Mouse (Mus musculus) left cerebral cortex, postnatal 36 days (tissue): ENCODE data around the gene Rpl13. TPM values are rescaled to one million over a fixed set of nuclear protein-coding genes. Genes with fewer than 3 reads are reported as not detected.

Experiments
- DNase-seq, 2 experiments: peaks; one replicate each; pipeline ENCODE4 v3.0.0; 2021 to 2022; ENCODE audit warnings: low spot score in 2 of 2, mixed read lengths in 1 of 2
- intact Hi-C: fragments of 180-260 bp; cut with DNase I; formaldehyde crosslinking; loops from one replicate; pipeline ENCODE4 v1.15.1; 2025
- total RNA-seq, 2 experiments: library from RNA; stranded (reverse); gene quantifications; 2 replicates each; pipeline ENCODE4 v1.2.3; 2021

Gene Rpl13
- total RNA-seq, 2 experiments from 2014 or later: 350 to 427 TPM

DNA sequence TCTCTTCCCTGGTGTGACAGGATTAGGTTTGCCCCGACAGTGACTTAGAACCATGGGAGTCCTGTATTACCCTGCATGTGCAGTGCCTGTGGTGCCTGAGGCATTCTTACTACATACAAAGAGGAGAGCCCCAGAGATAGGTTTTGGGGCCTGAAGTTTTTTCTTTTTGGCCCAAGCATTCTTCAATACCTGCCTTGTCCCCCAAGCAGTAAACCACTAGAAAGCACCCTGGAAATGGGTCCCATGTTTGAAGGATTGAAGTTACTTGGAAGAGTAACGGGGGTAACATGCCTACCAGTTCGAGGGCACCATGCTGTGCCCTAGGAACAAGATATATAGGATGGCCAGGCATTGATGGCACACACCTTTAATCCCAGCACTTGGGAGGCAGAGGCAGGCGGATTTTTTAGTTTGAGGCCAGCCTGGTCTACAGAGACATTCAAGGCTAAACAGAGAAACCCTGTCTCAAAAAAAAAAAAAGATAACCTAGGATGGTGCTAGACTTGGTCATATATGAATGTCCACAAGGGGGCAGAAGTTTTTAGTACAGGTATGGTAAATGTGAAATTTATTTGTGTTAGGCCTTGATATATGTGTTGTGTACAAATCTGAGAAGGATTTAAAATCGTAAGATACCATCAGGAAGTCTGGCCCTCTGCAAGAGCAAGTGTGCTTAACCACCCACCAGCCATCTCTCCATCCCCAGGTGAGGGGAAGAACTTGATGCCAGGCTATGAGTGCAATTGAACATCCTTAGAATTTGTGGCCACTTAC lies 3.6 kb downstream of the Rpl13 start:
- DNase-seq: no peak
- intact Hi-C loops: loop anchor here (2.0 kb wide), 1 partner anchor 97 kb away; no protein-coding TSS in a partner anchor

DNA sequence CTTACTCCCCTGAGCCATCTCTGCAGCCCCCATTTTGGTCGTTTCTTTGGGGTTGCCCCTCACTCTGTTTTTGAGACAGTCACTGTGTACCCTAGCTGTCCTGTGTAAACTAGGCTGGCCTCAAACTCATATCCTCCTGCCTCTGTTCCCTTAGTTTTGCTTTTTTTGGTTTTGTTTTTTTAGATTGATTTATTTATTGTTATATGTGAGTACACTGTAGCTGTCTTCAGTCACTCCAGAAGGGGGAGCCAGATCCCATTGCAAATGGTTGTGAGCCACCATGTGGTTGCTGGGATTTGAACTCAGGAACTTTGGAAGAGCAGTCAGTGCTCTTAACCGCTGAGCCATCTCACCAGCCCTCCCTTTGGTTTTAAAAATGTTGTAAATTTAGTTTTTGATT lies 4.4 kb downstream of the Rpl13 start:
- intact Hi-C loops: loop anchor here (2.0 kb wide), 1 partner anchor 96 kb away; no protein-coding TSS in a partner anchor

DNA sequence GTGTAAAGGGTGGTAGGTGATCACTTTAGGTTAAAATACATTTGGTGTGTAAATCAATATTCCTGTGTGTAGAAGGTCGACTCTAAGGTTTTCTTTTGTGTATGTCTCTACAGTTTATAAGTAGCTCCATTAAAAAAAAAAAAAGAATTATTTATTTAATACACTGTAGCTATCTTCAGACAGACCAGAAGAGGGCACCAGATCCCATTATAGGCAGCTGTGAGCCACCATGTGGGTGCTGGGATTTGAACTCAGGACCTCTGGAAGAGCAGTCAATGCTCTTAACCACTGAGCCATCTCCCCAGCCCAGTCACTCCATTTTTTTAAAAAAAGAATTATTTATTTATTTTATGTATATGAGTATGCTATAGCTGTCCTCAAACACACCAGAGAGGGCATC lies 5.9 kb downstream of the Rpl13 start:
- no peak for DNase-seq
- intact Hi-C loops: no loop called here

More for the DNA sequence above, 4.4 kb downstream of the Rpl13 start:
- DNase-seq: no peak

DNA sequence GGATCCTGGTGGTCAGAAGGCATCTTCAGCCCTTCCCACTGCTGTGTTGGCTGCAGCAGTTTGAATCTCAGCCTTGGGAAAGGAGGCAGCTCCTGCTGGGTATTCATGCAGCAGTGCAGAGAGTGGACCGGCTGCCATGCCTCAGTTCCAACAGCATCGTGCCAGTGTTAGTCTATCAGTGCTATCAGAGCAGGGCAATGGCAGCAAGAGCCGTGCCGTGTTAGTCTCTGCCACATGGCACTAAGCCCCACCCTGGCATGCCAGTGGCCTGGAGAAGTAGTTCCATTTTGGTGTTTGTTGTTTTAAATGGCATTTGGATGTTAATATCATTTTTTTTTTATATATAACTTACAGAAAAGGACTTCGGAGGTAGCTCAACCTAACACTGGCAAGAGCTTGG lies 6.8 kb downstream of the Rpl13 start:
- intact Hi-C loops: no loop called here
- DNase-seq: no peak

DNA sequence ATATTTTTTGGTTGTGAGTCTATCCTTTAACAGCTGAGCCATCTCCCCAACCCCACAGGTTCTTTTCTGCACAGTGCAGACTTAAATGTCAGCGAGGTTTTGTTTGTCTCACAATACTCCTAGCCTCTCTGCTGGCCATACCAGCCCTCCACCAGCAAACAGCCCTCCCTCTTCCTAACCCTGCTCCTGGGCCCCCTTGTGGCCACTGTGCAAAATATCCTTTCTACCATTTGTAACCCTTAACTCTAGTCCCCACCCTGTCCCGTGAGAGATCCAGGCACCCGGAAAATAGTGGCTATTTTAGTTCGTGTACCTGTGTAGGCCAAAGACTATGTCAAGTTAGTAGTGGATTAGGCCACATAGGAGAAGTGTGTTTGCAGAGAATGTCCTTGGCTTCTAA lies 8.5 kb downstream of the Rpl13 start:
- intact Hi-C loops: loop anchor here (5.0 kb wide), 1 partner anchor 82 kb away; no protein-coding TSS in a partner anchor
- DNase-seq: no peak

DNA sequence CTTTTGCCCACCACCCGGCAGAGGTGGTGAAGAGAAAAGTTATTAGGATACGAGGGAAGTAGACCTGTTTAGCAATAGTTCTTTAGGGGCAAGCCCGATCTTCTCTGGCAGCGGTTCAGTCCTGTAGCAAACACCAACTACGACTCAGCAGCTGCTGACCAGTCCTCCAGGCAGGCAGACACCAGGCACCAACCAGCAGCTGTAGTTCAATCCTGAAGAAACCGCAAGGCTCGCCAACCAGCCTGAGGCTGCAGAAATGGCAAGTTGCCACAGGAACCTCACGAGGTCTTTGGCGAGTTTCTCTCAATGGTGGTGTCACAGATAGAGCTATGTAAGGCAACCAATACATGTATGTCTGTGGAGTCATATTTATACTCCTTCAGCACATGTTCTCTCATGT lies 10.7 kb downstream of the Rpl13 start:
- intact Hi-C loops: loop anchor here (5.0 kb wide), 1 partner anchor 79 kb away; no protein-coding TSS in a partner anchor
- DNase-seq: no peak

DNA sequence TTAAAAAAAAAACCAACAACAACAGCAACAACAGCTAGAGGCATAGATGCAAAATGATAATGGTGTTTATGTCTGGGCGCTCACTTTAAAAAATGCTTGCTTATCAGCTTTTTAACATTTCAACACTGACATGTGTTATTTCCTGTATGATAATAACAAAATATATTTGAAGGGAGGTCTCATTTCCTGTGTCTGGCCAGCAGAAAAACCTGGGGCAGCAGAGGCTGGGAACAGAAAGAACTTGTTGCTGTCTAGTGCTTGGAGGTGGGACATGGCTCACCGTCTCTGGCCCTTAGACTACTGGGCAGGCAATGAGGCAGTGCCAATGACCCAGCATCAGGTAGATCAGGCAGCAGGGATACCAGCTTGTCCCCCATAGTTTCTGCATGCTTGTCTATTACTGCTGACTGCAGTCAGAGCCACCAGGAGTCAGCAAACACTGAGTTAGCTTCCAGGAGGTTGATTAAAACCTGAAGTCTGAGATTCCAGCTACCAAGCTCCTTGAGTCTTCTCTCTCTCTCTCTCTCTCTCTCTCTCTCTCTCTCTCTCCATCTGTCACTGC lies 11.8 kb downstream of the Rpl13 start:
- intact Hi-C loops: loop anchor here (5.0 kb wide), 1 partner anchor 78 kb away; no protein-coding TSS in a partner anchor

DNA sequence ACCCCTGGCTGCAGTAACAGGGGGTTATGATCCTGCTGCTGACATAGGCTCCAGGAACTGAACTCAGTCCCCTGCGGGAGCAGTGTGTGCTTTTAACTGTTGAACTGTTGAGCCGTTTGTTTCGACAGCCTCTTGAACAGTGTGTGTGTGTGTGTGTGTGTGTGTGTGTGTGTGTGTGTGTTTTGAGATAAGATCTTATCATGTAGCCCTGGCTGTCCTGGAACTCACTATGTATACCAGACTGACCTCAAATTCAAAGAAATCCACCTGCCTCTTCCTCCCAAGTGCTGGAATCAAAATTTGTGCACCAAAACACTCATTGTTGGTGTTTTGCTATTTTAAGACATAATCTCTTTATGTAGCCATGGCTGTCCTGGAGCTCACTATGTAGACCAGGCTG lies 12.5 kb downstream of the Rpl13 start:
- no peak for DNase-seq
- intact Hi-C loops: loop anchor here (5.0 kb wide), 1 partner anchor 78 kb away; no protein-coding TSS in a partner anchor

More for the DNA sequence above, 11.8 kb downstream of the Rpl13 start:
- DNase-seq: no peak

DNA sequence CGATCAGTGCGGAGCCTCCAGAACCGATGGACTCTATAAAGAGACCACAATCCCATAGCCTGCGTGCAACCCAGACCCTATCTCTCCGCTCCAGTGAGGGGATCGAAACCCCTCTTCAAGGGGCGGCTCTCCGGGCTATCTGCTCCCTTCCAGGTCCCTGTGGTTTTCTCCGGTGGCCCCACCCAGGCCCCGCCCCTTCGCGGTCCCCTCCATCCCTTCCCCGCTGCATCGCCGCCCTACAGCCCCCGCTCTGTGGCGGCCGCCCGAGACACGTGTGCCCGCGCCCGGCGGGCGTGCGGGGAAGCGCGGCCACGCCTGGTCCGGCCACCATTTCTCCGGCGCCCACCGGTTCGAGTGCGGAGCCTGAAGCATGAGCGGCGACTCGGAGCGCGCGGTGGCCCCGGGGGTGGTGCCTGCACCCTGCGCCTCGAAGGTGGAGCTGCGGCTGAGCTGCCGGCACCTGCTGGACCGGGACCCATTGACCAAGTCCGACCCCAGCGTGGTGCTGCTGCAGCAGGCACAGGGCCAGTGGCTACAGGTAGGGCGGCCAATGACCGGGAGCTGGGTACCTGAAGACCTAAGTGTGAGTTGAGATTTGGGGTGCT lies 15.1 kb downstream of the Rpl13 start, which contains the start of gene Cpne7:
Cpne7 (plus strand) TSS at position 248 of the 605 bp plus-strand sequence.
- intact Hi-C loops: no loop called here

DNA sequence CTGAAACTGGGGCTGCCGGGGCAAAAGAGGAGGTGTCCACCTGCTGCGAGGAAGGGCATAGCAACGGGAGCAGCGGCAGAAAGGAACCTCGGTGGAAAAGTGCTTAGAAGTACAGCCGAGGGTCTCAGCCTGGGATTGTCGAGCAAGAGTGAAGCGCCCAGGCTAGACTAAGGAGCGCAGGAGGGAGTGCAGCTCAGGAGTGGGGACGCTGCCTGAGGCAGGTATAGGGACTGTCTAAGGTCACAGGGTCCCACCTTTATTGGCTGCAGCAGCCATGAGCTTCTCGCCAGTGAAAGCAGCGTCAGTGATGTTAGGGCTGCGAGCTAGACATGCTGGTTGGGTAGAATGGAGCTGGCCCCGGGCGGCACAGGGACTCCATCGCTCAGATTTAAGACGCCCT lies 15.6 kb downstream of the Rpl13 start:
- DNase-seq: no peak
- intact Hi-C loops: no loop called here

More for the DNA sequence above, 15.1 kb downstream of the Rpl13 start, which contains the start of gene Cpne7:
- DNase-seq: peak in 1 of 2 experiments; percentile 24

DNA sequence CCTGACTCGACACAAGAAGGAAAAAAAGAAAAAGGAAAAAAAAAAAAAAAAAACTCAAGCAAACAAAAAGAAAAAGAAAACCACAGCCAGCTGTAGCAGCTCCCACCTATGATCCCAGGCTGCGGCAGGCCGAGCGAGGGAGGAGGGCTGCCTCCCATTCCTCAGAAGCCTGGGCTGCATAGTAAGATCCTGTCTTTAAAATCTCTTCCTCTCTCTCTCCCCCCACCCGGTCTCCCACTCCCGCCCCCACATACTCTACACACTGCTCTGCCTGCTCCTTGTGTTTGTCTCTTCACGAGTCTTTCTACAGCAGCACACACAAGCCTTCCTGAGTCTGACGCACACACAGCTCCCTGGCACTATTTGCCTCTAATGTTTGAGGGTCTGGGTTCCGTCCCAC lies 19.9 kb downstream of the Rpl13 start:
- DNase-seq: no peak
- intact Hi-C loops: no loop called here

DNA sequence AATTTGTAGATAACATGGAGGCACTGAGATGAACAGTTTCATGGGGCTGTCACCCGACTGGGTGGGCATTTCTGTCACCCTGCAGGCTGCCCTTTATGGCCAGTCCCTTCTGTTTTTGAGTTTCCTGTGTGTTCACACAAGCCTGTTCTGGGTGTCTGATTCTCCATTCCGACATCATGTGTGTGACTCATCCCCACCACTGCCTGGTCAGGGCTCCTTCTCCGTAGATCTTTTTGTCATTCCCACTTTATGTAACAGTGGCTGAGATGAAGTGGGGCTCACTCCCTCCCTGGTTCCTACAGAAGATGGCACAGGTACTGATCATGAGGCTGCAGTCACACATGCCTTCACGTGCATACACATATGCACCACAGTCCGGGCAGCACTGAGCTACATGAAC lies 20.5 kb downstream of the Rpl13 start:
- intact Hi-C loops: no loop called here
- DNase-seq: no peak

DNA sequence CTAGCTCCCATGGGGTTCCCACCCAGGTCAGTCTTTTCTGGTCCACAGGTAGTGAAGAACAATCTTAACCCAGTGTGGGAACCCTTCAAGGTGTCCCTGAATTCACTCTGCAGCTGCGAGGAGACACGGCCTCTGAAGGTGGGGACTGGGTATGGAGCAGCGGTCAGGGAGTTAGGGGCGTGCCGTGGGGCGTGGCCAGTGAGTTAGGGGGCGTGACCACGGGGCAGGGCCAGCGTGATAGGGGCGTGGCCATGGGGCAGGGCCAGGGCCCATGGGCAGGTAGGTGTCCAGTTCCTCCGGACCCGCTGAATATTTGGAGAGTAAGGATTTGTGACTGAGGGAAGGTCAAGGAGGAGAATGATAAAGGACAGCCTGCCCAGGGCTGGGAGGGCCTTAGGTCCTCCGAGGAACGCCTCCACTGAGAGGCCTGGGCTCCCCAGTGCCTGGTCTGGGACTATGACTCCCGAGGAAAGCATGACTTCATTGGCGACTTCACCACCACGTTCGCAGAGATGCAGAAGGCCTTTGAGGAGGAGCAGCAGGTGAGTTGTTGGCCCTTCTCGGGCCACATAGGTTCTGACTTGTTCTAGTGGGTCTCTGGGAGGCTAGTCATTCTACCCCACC lies 24.2 kb downstream of the Rpl13 start:
- DNase-seq: no peak
- intact Hi-C loops: no loop called here

DNA sequence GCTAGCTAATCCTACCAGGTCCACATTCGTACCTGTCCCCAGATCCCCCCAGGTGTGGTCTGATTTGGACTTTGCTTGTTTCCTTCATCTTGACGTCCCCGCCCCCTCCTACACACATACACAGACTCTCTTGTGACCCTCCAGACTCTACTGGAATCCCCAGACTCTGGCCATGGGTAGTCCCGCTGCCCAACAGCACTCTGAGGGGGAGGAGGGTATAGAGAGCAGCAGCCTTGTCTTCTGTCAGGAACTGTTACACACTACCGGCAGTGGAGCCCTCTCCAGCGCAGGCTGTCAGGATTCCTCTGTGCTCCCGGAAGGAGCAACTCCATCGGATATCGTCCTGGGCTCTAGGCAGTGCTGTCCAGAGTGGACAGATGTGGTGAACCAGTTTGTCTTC lies 28.9 kb downstream of the Rpl13 start:
- no peak for DNase-seq
- intact Hi-C loops: no loop called here

DNA sequence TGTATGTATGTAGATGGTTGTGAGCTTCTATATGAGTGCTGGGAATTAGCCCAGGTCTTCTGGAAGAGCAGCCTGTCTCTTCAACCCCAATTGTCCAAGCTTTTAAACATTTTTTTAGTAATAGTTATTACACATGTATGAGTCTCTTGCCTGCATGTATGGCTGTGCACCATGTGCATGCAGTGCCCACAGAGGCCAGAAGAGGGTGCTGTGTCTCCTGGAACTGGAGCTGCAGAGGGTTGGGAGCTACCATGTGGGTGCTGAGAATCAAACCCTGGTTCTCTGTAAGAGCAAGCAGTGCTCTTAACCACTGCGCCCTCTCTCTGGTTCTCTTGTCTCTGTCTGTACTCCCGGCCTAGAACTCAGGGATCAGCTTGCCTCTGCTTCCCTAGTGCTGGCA lies 30.8 kb downstream of the Rpl13 start:
- no peak for DNase-seq
- intact Hi-C loops: no loop called here

DNA sequence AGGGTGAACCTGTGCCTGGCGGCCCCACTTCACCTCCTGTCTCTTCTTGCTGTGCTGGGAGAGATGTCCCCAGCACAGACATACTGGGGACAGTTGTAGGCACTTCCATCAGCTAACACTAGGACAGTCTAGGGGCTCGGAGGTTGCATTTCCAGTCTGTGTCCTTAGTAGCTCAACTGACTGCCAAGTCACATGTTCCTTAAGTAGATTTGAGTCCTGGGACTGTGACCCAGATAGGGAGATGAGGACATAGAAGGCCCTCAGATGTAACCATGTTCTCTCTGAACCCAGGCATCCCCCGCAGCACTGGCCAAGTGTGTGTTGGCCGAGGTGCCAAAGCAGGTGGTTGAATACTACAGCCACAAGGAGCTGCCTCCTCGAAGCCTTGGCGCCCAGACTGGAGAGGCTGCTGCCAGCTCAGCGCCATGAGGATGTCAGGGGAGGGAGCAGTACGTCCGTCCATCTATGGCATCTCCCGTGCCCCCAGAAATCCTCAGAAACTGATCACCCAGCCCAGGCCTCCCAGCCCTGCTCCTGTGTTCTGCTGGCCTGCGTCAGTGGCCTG lies 32.1 kb downstream of the Rpl13 start:
- no peak for DNase-seq
- intact Hi-C loops: no loop called here

DNA sequence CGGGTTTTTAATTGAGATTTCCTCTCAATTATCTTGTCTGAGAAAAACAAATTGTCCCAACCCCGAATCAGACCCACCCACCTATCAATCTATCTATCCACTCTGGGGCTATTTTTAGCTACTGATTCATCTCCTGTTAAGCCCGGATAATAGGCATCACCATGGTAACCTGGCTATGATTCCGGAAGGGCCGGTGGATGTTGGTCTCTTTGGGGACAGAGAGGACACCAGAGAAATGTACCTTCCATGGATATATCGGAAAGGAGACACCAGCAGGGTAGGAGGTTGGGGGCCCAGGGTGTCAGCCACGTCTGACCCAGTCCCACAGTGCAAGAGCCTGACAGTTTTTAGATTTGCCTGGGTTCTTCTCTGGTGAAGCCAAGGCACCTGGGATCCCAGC lies 33.3 kb downstream of the Rpl13 start:
- intact Hi-C loops: no loop called here

DNA sequence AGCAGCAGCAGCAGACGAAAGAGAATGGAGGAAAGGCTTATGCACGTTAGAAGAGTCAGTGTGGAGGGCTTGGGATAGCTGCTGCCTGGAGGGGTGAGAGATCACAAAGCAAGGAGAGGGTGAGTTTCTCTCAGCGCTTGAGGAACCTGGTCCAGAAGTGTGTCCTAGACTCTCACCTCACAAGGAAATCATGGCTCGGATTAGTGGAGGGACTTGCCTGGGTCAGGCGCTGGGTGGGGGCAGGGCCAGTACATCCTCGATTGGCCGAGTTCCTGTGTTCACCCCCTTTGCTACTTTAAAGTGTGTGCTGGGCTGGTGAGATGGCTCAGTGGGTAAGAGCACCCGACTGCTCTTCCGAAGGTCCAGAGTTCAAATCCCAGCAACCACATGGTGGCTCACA lies 33.7 kb downstream of the Rpl13 start:
- intact Hi-C loops: no loop called here
- no peak for DNase-seq

More for the DNA sequence above, 33.3 kb downstream of the Rpl13 start:
- DNase-seq: no peak

DNA sequence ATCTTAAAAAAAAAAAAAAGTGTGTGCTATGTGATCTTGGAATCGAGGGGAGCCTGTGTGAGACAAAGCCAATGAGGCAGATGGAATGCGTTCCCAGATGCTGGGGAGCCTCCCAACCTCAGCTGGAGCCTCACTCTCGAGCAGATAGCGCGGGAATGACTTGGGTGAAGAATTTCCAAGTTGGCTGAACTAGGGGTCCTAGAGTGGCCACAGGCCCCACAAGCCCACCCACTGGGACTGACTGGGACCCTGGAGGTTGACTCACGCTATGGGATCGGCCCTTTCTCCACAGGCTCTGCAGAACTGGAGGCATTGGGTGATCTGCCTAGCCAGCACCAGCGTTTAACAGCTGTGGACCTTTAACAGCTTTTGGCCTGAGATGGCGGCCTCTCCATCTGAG lies 34.1 kb downstream of the Rpl13 start:
- intact Hi-C loops: no loop called here
- DNase-seq: no peak

DNA sequence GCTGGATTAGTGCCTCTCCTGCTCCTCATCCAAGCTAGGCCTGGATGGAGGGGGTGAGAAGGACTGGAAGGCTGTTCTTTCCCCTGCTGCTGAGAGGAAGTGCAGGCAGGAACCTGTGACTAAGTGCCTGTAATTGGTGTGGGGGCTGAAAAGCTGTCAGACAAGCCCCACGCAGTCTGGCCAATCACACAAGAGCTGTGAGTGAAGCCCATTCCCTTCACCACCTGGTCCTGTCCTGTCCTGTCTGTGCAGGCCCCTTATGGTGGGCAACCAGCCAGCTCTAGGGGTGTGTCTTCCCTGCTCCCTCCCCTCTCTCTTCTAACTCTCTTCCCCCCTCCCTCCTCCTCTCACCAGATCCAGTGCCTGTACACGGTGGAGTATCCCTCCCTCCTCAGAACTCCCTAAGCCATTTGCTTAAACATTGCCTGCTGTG lies 35.5 kb downstream of the Rpl13 start:
- intact Hi-C loops: no loop called here
- DNase-seq: peak; percentile 60 to 69
